Mouse (Mus musculus): ENCODE results near the gene Vcpkmt. TPM values are rescaled to one million over a fixed set of nuclear protein-coding genes. Genes with fewer than 3 reads are reported as not detected.
"Not testable (repeated sequence)": the region's sequence is repeated elsewhere in the genome, so short reads cannot be mapped to it uniquely, and the experiment has no call there.

Gene Vcpkmt
- not detected in 2 replicates for polyA plus RNA-seq (2012; ENCODE audit: insufficient read depth, insufficient read length, low replicate concordance, missing spikeins)

DNA sequence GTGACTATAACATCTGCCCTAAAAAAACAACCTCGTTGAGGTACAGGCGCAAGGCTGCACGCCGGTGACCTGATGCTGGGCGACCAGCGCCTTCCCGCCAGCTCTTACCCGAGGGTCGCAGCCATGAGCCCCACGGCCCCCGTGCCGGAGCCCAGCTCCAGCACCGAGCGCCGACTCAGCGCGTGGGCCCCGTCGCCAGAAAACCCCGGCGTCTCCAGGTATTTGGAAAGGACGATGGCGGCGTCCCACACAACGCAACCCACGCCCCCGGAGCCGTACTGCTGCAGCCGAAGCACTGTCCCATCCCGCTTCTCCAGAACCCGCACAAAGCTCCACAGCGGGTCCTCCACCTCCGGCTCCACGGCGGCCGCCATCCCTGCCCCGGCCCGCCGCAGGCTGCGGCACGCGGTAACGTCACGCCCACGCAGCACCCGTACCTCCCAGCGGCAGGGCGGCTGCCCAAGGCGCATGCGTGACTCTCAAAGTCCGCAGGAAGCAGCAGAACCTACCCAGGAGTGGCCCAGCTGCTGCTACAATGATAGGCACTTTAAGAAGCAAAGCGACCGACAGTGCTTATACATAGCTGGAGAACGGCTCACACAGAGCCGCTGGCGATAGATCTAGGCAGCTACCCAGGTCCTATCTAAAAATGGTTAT, at the start of gene Vcpkmt:
Vcpkmt (minus strand) TSS at position 416 of the 657 bp plus-strand sequence.
- under 1% methylated on average over 56 of the region's 56 CpGs for WGBS
- TF ChIP-seq POLR2A (IDR thresholded peaks at IDR 0.05; ENCODE audit: insufficient read depth, low read depth, low read length), result peak; percentile 87
- peak; percentile 15; the same call in 1 of the 2 replicates for TF ChIP-seq CTCF (IDR thresholded peaks at IDR 0.05; ENCODE audit: insufficient read depth, low read depth, low read length)
- H3K4me1 ChIP-seq (ENCODE audit: control insufficient read depth, insufficient read depth, low read length), result peaks cover 3% of the 10 kb centered on the region; the same call in 1 of the 2 replicates
- peak within 1 kb of the TSS; percentile 87 for H3K4me3 ChIP-seq (ENCODE audit: insufficient read depth, low read depth, low read length)
- peak within 1 kb of the TSS; percentile 38 for H3K27ac ChIP-seq (ENCODE audit: insufficient read depth, low read depth, low read length)

DNA sequence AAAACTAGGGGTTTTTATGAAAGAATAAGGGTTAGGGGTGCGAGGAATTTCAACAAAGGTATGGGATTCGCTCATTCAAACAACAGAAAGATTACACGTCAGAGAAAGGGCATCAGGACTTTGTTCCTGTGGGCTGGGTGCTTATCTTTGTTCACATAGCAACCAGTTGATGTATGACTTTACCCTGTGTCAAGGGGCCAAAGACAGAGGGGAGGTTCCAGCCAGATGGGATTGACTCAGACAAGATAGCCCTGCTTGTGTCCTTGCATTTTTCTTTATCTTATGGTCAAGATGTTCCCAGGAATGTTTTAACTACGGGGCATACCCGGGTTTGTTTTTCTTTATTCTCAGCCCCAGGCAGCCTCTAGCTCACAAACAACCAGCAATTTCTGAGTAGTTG, 35.8 kb upstream of the Vcpkmt start:
- not testable (repeated sequence) for H3K27ac ChIP-seq (ENCODE audit: insufficient read depth, low read depth, low read length); H3K4me1 ChIP-seq (ENCODE audit: control insufficient read depth, insufficient read depth, low read length); H3K4me3 ChIP-seq (ENCODE audit: insufficient read depth, low read depth, low read length)
- 96% methylated on average over 5 of the region's 5 CpGs for WGBS

DNA sequence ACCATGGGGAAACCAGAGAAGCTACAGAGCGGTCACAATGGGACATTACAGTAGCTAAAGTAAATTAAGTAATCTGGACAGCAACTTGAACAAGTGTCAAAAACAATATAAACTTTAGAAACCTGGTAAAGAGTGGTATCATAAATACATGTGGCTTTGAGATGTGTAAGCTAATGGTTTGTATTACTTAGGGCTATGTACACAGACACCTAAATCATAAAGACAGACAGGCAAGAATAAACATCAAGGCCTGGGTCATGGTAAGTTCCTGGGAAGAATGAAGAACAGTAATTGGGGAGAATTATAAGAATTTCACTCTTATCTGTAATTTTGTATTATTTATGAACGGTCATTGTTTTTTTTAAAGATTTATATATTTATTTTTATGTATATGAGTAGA, 21.5 kb upstream of the Vcpkmt start:
- TF ChIP-seq CTCF (IDR thresholded peaks at IDR 0.05; ENCODE audit: insufficient read depth, low read depth, low read length) (no peak), POLR2A (IDR thresholded peaks at IDR 0.05; ENCODE audit: insufficient read depth, low read depth, low read length) (no peak)
- no peak overlapping the region for H3K27ac ChIP-seq (ENCODE audit: insufficient read depth, low read depth, low read length)
- WGBS, result 96% methylated on average over 2 of the region's 2 CpGs
- no peaks in the 10 kb centered on the region for H3K4me1 ChIP-seq (ENCODE audit: control insufficient read depth, insufficient read depth, low read length)
- no peak overlapping the region for H3K4me3 ChIP-seq (ENCODE audit: insufficient read depth, low read depth, low read length)

DNA sequence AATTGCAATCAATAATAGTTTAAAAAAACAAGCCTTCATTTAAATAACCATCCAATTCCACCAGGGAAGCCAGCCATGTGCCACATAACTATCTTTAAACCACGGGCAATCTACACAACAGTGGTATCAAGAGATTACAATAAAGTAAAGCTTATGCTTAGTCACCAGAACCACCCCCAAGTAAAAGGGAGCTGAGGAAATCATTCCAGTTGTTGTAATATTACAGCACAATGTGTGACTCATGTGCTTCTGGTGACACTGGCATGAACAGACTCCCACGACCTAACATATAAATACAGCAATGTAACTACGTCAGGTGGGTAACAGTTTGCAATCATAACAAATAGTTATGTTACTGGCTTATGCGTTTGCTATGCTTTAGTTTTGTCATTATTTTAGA, 14.6 kb upstream of the Vcpkmt start:
- TF ChIP-seq CTCF (IDR thresholded peaks at IDR 0.05; ENCODE audit: insufficient read depth, low read depth, low read length) (no peak), POLR2A (IDR thresholded peaks at IDR 0.05; ENCODE audit: insufficient read depth, low read depth, low read length) (no peak)
- Histone ChIP-seq H3K4me1 (ENCODE audit: control insufficient read depth, insufficient read depth, low read length) (no peaks in the 10 kb centered on the region), H3K27ac (ENCODE audit: insufficient read depth, low read depth, low read length) (no peak overlapping the region), H3K4me3 (ENCODE audit: insufficient read depth, low read depth, low read length) (no peak overlapping the region)
- WGBS, result 52% methylated on average over 4 of the region's 4 CpGs

DNA sequence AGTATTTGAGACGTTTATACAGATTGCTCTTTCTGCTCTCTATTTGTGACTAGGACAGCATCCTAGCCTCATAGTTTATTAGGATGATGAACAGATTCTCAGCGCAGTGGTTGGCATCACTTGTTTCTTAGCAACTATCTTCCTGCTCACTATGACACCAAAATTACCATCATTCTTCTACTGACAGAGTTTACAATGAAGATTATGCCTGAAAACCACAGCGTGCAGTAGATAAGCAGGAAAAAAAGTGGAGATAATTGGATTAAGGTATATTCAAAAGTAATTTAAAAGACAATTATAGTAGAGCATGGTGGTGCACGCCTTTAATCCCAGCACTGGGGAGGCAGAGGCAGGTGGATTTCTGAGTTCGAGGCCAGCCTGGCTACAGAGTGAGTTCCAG, 10.3 kb upstream of the Vcpkmt start:
- TF ChIP-seq POLR2A (IDR thresholded peaks at IDR 0.05; ENCODE audit: insufficient read depth, low read depth, low read length) (no peak), CTCF (IDR thresholded peaks at IDR 0.05; ENCODE audit: insufficient read depth, low read depth, low read length) (no peak)
- H3K4me3 ChIP-seq (ENCODE audit: insufficient read depth, low read depth, low read length), result no peak overlapping the region
- H3K4me1 ChIP-seq (ENCODE audit: control insufficient read depth, insufficient read depth, low read length), result no peaks in the 10 kb centered on the region
- no peak overlapping the region for H3K27ac ChIP-seq (ENCODE audit: insufficient read depth, low read depth, low read length)
- WGBS, result 85% methylated on average over 5 of the region's 5 CpGs

DNA sequence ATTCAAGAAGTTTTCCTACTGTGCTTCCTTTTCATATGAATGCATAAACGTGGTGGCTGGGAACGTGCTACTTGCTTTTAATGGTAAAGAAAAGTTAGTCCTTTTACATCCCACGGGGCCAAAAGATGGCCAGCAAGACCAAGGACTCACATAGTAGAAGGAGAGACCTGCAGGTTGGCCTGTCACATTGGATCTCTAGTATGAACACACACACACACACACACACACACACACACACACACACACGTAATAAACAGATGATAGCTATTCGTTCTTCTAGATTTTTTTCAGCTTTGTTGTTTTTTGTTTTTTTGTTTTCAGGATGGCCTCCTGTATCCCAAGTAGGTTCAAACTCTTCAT, 422 bp upstream of the Vcpkmt start:
- peaks cover 3% of the 10 kb centered on the region; the same call in 1 of the 2 replicates for H3K4me1 ChIP-seq (ENCODE audit: control insufficient read depth, insufficient read depth, low read length)
- 28% methylated on average over 5 of the region's 5 CpGs for WGBS
- no peak for TF ChIP-seq POLR2A (IDR thresholded peaks at IDR 0.05; ENCODE audit: insufficient read depth, low read depth, low read length)
- no peak for TF ChIP-seq CTCF (IDR thresholded peaks at IDR 0.05; ENCODE audit: insufficient read depth, low read depth, low read length)
- H3K4me3 ChIP-seq (ENCODE audit: insufficient read depth, low read depth, low read length), result peak overlapping the region; percentile 87
- 0 out of 2 replicates have a peak overlapping the region, but pooled peaks have one; percentile 37 for H3K27ac ChIP-seq (ENCODE audit: insufficient read depth, low read depth, low read length)

DNA sequence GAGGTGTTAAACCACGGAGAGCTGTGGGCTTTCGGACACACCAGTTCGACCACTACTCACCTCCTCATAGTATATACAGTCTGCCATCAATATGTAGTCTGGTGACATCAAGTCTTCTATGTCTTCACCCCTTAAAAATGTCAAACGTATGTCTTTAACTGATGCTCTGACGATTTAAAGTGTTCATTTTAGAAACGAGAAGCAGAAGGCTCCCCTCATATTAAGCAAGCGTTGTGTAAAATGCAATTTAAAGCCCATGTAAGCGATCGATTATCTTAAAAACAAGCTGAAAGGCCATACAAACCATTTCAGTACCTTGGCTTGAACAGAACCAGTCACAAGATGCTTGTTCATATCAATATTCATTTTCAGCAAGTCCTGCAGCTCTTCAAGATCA, 614 bp downstream of the Vcpkmt start:
- H3K27ac ChIP-seq (ENCODE audit: insufficient read depth, low read depth, low read length), result peak overlapping the region; percentile 38
- no peak for TF ChIP-seq CTCF (IDR thresholded peaks at IDR 0.05; ENCODE audit: insufficient read depth, low read depth, low read length)
- TF ChIP-seq POLR2A (IDR thresholded peaks at IDR 0.05; ENCODE audit: insufficient read depth, low read depth, low read length), result no peak
- H3K4me1 ChIP-seq (ENCODE audit: control insufficient read depth, insufficient read depth, low read length), result peaks cover 3% of the 10 kb centered on the region; the same call in 1 of the 2 replicates
- WGBS, result 23% methylated on average over 9 of the region's 9 CpGs
- peak overlapping the region; percentile 87 for H3K4me3 ChIP-seq (ENCODE audit: insufficient read depth, low read depth, low read length)

DNA sequence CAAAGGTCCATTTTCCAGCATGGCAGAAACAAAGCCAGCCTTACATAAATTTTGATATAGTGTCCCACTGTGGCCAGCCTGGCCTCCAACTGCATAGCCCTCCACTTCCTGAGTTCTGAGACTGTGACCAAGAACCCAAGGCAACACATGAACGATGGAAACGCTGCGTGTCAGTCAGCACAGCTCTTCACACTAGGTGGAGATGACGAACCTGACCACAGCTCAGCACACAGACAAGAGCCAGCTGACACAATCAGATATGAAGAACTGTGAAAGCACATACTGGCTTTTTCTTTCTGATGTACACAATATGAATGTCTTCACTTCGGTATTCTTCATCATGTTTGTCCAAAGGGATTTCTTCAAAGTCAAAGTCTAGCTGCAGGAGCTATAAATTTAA, 3.2 kb downstream of the Vcpkmt start:
- 92% methylated on average over 5 of the region's 5 CpGs for WGBS
- H3K4me1 ChIP-seq (ENCODE audit: control insufficient read depth, insufficient read depth, low read length), result peaks cover 4% of the 10 kb centered on the region; the same call in 1 of the 2 replicates
- TF ChIP-seq POLR2A (IDR thresholded peaks at IDR 0.05; ENCODE audit: insufficient read depth, low read depth, low read length) (no peak), CTCF (IDR thresholded peaks at IDR 0.05; ENCODE audit: insufficient read depth, low read depth, low read length) (no peak)
- no peak overlapping the region for H3K27ac ChIP-seq (ENCODE audit: insufficient read depth, low read depth, low read length)
- no peak overlapping the region for H3K4me3 ChIP-seq (ENCODE audit: insufficient read depth, low read depth, low read length)

DNA sequence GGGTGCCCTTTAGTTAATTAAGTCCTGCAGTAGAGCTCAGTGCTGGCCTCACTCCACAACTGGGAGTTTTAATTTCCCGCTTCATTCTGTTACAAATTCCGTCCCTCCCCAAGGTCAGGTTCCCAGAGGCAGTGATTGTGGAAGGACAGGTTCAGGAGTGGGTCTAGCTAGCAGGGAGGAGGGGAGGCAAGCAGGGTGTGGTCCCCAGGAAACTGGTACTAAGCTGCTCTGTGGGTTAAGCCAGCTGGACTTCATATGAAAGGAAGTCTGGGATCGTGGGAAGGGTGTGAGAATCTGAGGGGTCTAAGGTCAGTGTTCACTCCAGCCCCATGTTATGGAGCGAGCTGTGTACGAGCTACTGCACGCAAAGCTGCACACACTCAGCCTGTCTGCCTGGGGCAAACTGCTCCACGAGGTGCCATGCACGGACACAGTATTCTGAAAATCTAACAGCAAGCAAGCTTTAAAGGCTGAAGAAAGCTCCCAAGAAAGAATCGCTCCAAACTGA, 6.7 kb downstream of the Vcpkmt start:
- no peak overlapping the region for H3K4me3 ChIP-seq (ENCODE audit: insufficient read depth, low read depth, low read length)
- peaks cover 5% of the 10 kb centered on the region; the same call in 1 of the 2 replicates for H3K4me1 ChIP-seq (ENCODE audit: control insufficient read depth, insufficient read depth, low read length)
- H3K27ac ChIP-seq (ENCODE audit: insufficient read depth, low read depth, low read length), result no peak overlapping the region
- no peak for TF ChIP-seq CTCF (IDR thresholded peaks at IDR 0.05; ENCODE audit: insufficient read depth, low read depth, low read length)
- TF ChIP-seq POLR2A (IDR thresholded peaks at IDR 0.05; ENCODE audit: insufficient read depth, low read depth, low read length), result no peak
- 69% methylated on average over 9 of the region's 9 CpGs for WGBS
